Mouse (Mus musculus) limb, embryonic 12.5 days (tissue): ENCODE measurements at regions not wholly inside any gene's neighbourhood (a gene's known extent, or its start where the extent isn't known, plus 50 kb on each side); places are given as distances from the start of the nearest gene placed in this dataset.

Source experiments
- ATAC-seq: fragments of 200-750 bp; cut with Nextera tagmentation; 2 replicates; pipeline ENCODE4 v1.8.0; 2017; ENCODE audit warnings: low read depth, moderate TSS enrichment; ENCODE audit not compliant: insufficient number of reproducible peaks, insufficient read depth, low FRiP score, low TSS enrichment
- H3K27ac ChIP-seq: fragments of 300-500 bp; sonication (generic); 2 replicates; pipeline ENCODE4 v1.5.1; 2016; ENCODE audit warnings: mild to moderate bottlenecking, moderate library complexity
- H3K27me3 ChIP-seq: fragments of 300-500 bp; sonication (generic); 2 replicates; pipeline ENCODE4 v1.6.1; 2016; ENCODE audit warnings: mild to moderate bottlenecking, moderate library complexity
- H3K36me3 ChIP-seq: fragments of 300-500 bp; sonication (generic); 2 replicates; pipeline ENCODE4 v1.6.1; 2016; ENCODE audit warnings: mild to moderate bottlenecking, moderate library complexity
- H3K4me1 ChIP-seq: fragments of 300-500 bp; sonication (generic); replicated peaks from 2 replicates; pipeline ENCODE4 v1.6.1; 2016
- H3K4me2 ChIP-seq: fragments of 300-500 bp; sonication (generic); 2 replicates; pipeline ENCODE4 v1.6.1; 2016; ENCODE audit warnings: mild to moderate bottlenecking, moderate library complexity
- H3K4me3 ChIP-seq: fragments of 300-500 bp; sonication (generic); replicated peaks from 2 replicates; pipeline ENCODE4 v1.5.1; 2016; ENCODE audit warnings: mild to moderate bottlenecking
- H3K9ac ChIP-seq: fragments of 300-500 bp; sonication (generic); replicated peaks from 2 replicates; pipeline ENCODE4 v1.6.1; 2016; ENCODE audit warnings: mild to moderate bottlenecking, moderate library complexity
- H3K9me3 ChIP-seq: fragments of 300-500 bp; sonication (generic); 2 replicates; pipeline ENCODE4 v1.6.1; 2016; ENCODE audit warnings: mild to moderate bottlenecking, moderate library complexity
- WGBS: fragments of 180-500 bp; shearing (Covaris S2); methylation state at CpG from one replicate; pipeline ENCODE4 v1.1.7; 2016; 5-methylcytosine and 5-hydroxymethylcytosine counted together

DNA sequence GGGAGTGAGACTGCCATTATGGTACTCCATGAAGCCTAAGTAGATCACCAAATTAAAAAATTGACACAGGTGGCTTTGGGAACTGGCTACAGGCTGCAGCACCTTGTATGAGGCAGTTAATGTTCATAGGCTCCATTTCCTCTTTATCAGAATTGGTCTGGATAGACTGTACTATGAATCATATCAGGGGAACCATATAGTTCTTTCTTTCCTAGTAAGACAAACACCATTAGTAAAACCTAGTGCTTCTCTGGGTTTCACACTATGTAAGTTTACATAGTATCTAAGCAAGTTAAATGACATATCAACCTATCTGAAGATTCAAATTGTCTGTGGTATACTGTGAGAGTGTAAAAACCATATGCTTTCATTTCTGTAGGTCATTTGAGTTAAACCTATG is 145.0 kb downstream of the Ahr start:
- Histone ChIP-seq H3K9me3 (no peaks in the 10 kb centered on the region), H3K36me3 (no peaks in the 10 kb centered on the region), H3K27me3 (no peaks in the 10 kb centered on the region), H3K4me3 (no peak overlapping the region), H3K4me2 (no peak overlapping the region), H3K4me1 (no peaks in the 10 kb centered on the region), H3K9ac (no peak overlapping the region), H3K27ac (no peak overlapping the region)
- no peak for ATAC-seq

DNA sequence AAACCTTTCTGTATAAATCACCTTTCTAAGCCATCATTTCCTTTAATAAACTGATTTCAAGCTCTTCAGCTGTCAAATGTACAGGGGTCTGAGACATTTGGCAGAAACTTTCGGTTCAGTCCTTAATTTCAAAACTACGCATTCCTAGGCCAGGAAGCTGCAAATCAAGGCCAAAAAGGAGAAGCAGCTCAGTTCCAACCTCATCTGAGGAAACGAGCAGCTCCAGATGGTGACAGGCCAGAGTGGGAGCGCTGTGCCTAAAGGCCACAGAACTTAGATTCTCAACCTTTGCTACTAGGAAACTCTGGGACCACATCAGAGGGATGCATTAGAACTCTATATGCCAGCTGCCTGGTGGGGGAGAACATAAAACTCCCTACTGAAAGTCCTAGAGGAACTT is 150.6 kb downstream of the Ahr start:
- no peaks in the 10 kb centered on the region for H3K27me3 ChIP-seq
- H3K4me2 ChIP-seq: no peak overlapping the region
- no peaks in the 10 kb centered on the region for H3K36me3 ChIP-seq
- H3K27ac ChIP-seq: no peak overlapping the region
- H3K9me3 ChIP-seq: no peaks in the 10 kb centered on the region
- WGBS: 63% methylated on average over 4 of the region's 4 CpGs
- H3K9ac ChIP-seq: no peak overlapping the region
- no peak for ATAC-seq
- H3K4me1 ChIP-seq: no peaks in the 10 kb centered on the region
- no peak overlapping the region for H3K4me3 ChIP-seq

DNA sequence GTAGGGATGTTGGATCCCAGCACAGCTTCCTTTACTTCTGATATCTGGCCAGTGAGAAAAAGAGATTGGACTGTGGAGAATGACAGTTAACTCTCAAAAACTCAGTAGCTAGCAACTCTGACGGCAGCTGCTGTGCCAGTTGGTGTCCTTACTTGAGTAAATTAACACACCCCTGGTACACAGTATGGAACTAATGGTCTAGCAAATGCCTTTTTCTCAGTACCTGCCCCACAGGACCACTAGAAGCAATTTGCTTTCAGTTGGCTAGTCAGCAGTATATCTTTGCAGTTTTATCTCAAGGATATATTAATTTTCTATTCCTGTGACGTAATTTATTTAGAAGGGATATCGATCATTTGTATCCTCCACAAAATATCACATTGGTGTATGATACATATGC is 157.6 kb downstream of the Ahr start:
- ATAC-seq: no peak
- Histone ChIP-seq H3K4me1 (no peaks in the 10 kb centered on the region), H3K9me3 (no peaks in the 10 kb centered on the region), H3K27me3 (no peaks in the 10 kb centered on the region), H3K4me3 (no peak overlapping the region), H3K9ac (no peak overlapping the region), H3K27ac (no peak overlapping the region), H3K4me2 (no peak overlapping the region), H3K36me3 (no peaks in the 10 kb centered on the region)
- WGBS: 82% methylated on average over 3 of the region's 3 CpGs

DNA sequence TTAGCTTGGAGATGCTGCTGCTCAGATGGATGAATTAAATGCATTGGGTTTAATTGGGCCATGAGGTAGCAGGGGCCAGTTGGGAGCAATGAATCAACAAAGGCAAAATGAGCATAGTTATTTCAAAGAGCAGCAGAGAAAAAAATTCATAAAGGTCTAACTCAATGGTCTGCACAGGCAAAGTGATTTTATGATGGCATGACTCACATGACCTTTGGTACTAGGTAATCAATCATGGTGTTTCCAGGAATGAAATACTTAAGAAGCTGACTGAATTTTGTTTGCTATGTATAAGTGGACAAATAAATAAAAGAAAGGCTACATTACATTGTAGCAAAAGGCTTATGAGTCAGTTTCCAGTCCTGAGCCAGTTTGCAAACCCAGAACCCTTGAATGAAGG is 158.5 kb downstream of the Ahr start:
- Histone ChIP-seq H3K4me1 (no peaks in the 10 kb centered on the region), H3K4me2 (no peak overlapping the region), H3K36me3 (no peaks in the 10 kb centered on the region), H3K9ac (no peak overlapping the region), H3K9me3 (no peaks in the 10 kb centered on the region), H3K27ac (no peak overlapping the region), H3K27me3 (no peaks in the 10 kb centered on the region), H3K4me3 (no peak overlapping the region)
- no peak for ATAC-seq

DNA sequence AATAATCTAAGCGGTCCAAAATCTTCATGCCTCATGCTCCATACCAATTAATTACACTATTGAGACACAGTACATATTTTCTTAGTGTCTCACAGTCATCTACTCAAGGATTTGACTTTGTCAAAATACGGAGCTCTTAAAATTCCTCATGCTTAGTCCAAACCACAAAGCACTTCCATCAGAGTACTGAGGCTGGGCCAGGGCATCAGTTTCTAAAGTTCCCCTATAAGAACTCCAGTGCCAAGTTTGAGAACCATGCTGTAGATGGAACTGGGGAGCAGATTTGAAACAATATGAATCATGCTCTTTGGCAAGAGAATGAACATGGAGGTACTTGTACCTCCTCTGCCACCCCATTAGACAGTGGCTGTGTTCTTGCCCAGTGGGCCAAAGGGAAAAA is 176.9 kb downstream of the Ahr start:
- Histone ChIP-seq H3K4me1 (no peaks in the 10 kb centered on the region), H3K4me3 (no peak overlapping the region), H3K4me2 (no peak overlapping the region), H3K36me3 (no peaks in the 10 kb centered on the region), H3K27ac (no peak overlapping the region), H3K9ac (no peak overlapping the region), H3K27me3 (no peaks in the 10 kb centered on the region), H3K9me3 (no peaks in the 10 kb centered on the region)
- ATAC-seq: no peak
- 89% methylated on average over 2 of the region's 2 CpGs for WGBS

DNA sequence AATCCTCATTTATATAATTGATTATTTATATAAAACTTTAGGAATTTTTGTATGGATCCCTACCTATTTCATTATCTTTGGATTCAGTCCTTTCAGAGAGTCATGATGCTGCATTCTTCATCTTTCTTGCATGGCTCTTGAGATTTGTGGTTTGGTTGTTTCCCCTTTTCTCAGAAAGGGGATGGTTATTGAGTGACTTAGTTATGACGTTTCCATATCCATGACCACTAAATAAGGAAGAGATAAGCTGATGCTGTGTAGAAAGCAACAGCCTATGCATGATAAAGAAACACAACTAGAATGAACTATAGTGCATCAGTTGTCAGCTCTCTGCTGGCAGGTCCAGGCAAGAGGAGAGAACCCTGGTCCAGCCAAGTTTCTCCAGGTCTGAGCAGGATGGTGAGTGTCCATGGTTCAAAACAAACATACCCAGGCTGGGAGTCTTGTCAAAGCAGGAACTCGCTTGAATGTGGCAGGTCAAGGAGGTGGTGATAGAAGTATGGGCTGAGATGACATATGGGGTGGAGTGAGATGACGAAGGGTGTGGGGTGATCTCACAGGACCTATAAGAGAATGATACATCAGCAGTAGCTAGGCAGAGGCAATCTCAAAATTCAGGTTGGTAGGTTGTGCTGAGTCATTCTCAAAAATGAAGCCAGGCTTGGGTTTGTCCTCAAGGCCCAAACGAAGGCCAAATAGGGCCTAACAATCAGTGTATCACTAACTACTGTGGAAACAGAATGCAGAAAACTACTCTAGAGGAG is 196.5 kb downstream of the Ahr start:
- H3K9me3 ChIP-seq: no peaks in the 10 kb centered on the region
- no peak overlapping the region for H3K4me3 ChIP-seq
- WGBS: 82% methylated on average over 4 of the region's 4 CpGs
- no peak for ATAC-seq
- no peaks in the 10 kb centered on the region for H3K36me3 ChIP-seq
- H3K27ac ChIP-seq: no peak overlapping the region
- no peaks in the 10 kb centered on the region for H3K4me1 ChIP-seq
- no peak overlapping the region for H3K4me2 ChIP-seq
- H3K9ac ChIP-seq: no peak overlapping the region
- no peaks in the 10 kb centered on the region for H3K27me3 ChIP-seq

DNA sequence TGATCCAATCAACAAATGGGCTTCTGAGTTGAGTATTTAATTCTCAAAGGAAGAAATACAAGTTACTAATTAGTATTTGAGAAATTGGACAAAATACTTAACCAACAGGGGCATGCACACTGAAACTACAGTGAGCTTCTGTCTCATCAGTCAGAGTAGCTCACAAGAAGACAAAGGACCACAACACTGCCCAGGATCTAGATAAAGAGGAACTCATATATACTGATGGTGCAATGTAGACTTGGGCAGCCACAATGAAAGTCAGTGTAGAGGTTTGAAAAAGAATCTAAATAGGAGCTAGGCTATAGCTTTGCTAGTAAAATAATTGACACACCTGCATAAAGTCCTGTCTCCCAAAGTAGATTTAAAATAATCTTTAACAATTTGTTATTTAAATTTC is 198.5 kb downstream of the Ahr start:
- Histone ChIP-seq H3K9ac (no peak overlapping the region), H3K9me3 (no peaks in the 10 kb centered on the region), H3K4me2 (no peak overlapping the region), H3K4me1 (no peaks in the 10 kb centered on the region), H3K4me3 (no peak overlapping the region), H3K27me3 (no peaks in the 10 kb centered on the region), H3K36me3 (no peaks in the 10 kb centered on the region), H3K27ac (no peak overlapping the region)
- no peak for ATAC-seq

DNA sequence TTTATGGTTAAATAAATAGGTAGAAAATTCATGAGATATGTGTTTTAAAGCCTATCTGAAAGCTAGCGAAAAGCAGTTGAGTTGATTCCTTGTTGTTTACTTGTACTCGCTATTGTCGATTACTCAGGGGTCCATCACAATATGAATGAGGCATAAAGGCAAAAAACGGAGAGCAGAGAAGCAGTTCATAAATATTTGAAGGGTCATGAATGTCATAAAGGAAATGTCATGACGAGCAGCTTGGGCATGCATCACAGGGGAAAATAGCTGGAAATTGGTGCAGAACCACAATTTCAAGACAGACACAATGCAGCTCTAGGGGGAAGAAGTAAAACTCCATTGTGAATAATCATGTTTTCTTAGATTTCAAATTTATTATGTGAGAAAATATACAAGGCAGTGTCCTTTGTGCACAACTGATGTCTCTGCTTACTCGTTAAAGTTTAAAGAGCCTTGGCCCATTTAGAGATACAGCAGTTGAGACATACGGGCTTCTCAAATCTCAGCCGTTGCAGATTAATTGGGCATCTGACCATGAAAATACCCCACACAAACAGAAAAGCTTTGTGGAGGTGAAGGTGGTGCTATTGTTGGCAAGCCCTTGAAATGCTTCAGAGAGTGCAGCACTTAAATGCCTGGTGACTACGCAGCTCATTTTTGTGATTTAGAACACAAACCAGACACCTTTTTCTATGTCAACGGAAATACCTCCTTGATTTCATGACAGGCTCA is 200.3 kb downstream of the Ahr start:
- Histone ChIP-seq H3K4me1 (no peaks in the 10 kb centered on the region), H3K9ac (no peak overlapping the region), H3K4me3 (no peak overlapping the region), H3K9me3 (no peaks in the 10 kb centered on the region), H3K36me3 (no peaks in the 10 kb centered on the region), H3K27me3 (no peaks in the 10 kb centered on the region), H3K27ac (no peak overlapping the region), H3K4me2 (no peak overlapping the region)
- 66% methylated on average over 10 of the region's 10 CpGs for WGBS
- no peak for ATAC-seq

DNA sequence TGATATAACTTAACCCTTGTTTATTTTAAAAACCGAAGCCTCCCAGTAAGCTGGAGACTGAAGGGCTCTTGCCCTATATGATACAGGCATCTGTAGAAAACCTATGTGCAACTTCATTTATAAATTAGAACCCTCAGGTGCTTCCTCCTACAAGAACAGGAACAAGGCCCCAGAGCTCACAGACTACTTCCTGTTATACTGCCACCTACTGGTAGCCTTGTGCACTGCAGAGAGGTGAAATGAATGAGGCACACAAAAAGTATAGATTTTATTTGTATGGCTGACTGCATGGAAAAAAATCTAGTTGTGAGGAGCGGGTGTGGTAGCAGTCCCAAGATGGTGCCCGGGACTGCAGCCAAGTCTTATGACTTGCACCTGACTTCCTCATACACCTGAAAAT is 203.5 kb downstream of the Ahr start:
- Histone ChIP-seq H3K9me3 (no peaks in the 10 kb centered on the region), H3K9ac (no peak overlapping the region)
- ATAC-seq: no peak

DNA sequence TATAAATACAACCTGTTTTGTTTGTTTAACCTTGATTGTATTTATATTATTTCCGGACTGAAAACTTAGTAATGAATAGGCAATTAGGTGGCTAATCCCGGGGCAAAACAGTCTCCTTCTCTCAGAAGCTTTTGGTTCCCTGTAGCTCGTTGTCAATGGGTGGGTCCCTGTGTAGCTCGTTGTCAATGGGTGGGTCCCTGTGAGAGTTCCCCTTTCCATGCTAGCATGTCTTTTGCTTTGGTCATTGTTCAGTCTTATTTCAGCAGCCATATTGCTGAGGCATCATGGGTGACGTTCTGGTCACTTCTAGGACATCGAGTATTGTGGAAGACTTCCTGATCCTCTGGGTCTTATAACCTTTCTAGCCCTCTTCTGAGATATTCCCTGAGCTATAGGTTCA is 205.1 kb downstream of the Ahr start:
- Histone ChIP-seq H3K4me2 (no peak overlapping the region), H3K4me3 (no peak overlapping the region), H3K27ac (no peak overlapping the region), H3K27me3 (no peaks in the 10 kb centered on the region), H3K4me1 (no peaks in the 10 kb centered on the region), H3K9ac (no peak overlapping the region), H3K36me3 (no peaks in the 10 kb centered on the region), H3K9me3 (no peaks in the 10 kb centered on the region)
- ATAC-seq: no peak
- WGBS: 78% methylated on average over 6 of the region's 6 CpGs

More for the DNA sequence above, 203.5 kb downstream of the Ahr start:
- H3K27ac ChIP-seq: no peak overlapping the region
- H3K4me2 ChIP-seq: no peak overlapping the region
- H3K4me1 ChIP-seq: no peaks in the 10 kb centered on the region
- WGBS: 96% methylated on average over 3 of the region's 3 CpGs
- no peaks in the 10 kb centered on the region for H3K27me3 ChIP-seq
- H3K36me3 ChIP-seq: no peaks in the 10 kb centered on the region
- H3K4me3 ChIP-seq: no peak overlapping the region

DNA sequence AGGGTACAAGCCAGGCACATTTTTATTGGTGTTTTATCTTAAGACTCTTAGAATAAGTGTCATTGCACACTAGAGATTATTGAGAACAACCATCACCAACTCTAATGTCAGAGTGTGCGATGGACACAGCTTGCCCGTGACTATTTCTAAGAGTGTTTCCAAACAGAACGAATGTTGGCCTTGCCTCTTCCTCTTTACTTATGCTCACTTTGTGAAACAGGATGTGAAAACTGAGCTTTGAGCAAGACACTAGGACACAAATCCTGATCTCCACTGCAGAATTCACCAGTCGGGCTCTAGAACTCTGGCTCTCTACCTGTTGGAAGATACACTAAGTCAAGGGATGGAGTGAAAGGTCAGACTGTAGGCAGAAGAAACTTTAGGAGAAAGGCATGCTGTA is 215.3 kb downstream of the Ahr start:
- no peak overlapping the region for H3K4me3 ChIP-seq
- 92% methylated on average over 4 of the region's 4 CpGs for WGBS
- H3K9ac ChIP-seq: no peak overlapping the region
- no peak overlapping the region for H3K4me2 ChIP-seq
- H3K9me3 ChIP-seq: no peaks in the 10 kb centered on the region
- H3K4me1 ChIP-seq: no peaks in the 10 kb centered on the region
- no peaks in the 10 kb centered on the region for H3K27me3 ChIP-seq
- H3K27ac ChIP-seq: no peak overlapping the region
- ATAC-seq: no peak
- no peaks in the 10 kb centered on the region for H3K36me3 ChIP-seq

DNA sequence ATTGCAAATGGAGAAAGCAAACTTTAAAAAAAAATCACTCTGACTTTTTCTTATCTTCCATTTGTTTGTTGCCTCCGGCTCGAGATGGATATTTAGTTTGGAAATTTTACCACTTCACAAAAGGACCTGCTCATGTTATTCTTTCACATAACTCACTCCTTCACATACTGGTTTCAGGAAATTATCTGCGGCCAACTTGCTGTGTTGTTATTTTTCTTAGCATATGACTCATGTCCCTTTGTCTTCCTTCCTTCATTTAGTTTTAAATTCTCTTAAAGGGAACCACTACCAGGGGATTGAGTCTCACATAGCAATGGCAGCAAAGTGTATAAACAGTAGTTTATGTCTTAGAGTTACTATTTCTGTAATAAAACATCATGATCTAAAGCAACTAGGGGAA is 217.8 kb downstream of the Ahr start:
- no peak for ATAC-seq
- no peaks in the 10 kb centered on the region for H3K27me3 ChIP-seq
- no peak overlapping the region for H3K4me3 ChIP-seq
- no peak overlapping the region for H3K27ac ChIP-seq
- no peak overlapping the region for H3K4me2 ChIP-seq
- peaks cover 7% of the 10 kb centered on the region; the same call in 1 of the 2 replicates for H3K4me1 ChIP-seq
- no peak overlapping the region for H3K9ac ChIP-seq
- H3K36me3 ChIP-seq: no peaks in the 10 kb centered on the region
- 73% methylated on average over 3 of the region's 3 CpGs for WGBS
- no peaks in the 10 kb centered on the region for H3K9me3 ChIP-seq
